Mouse (Mus musculus) brain, adult 2 months (tissue): ENCODE results near the gene Card11.

Experiments used
- DNase-seq: peaks from one replicate; pipeline ENCODE4 v3.0.0; 2011; ENCODE audit warnings: low read depth, low spot score

Gene Card11

DNA sequence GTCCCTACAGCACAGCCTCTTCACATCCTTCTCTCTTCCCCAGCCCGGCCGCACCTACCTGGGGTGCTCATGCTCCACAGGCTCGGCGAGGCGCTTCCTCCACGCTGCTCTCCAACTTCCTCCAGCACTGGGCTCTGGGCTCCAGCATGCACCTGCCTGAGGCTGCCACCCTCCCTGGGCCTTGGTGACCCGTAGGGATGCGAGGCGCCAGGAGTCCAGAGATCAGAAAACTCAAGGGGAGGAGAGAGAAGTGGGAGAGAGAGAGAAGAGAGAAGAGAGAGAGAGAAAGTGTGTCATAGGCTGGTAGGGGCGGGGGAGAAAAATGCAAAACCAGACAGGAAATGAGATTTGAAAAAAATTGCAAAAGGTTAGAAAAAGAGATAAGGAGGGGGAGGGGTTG is at the start of gene Card11:
Card11 (minus strand) TSS at position 234 of the 400 bp plus-strand sequence.
- DNase-seq: no peak

DNA sequence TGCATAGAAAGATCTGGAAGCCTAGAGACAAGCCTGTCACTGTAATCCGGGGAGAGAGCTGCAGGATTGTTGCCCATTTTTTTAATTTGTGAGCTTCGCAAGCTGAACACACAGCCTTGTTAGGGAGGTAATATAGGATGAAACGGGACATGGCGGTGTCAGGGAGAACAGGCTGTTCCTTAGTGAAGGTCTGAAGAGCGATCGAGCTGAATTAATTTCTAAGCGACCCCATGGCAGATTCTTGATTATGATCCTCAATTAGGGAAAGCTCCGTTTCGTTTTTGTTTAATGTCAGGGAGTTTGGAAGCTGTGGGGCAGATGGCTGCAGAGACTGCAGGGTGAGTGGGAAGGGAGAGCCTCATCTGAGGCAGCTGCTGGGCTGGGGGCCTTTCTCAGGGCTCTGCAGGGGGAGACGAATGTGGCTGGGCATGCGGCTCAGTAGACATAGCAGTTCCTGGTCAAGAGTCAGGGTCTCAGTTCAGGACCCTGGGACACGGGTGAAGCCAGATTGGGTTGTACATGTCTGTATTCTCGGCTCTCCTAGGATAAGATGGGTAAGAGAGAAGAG is 47.4 kb upstream of the Card11 start:
- DNase-seq: no peak

DNA sequence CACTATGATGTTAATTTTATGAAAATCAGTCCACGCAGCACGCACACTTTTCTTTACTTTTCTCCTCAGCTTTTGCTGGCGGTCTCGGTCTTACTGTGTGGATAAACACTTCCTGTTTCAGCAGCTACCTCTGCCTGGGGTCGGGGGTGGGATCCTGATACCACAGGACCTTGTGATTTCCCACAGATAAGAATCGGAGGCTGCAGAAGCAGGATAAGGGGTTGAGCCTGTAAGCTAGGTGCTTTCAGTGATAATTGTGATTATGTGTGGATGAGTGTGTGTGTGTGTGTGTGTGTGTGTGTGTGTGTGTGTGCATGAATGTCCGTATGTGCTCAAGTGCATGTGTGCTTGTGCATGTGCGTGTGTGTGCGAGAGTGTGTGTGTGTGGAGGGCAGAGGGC is 44.6 kb upstream of the Card11 start:
- DNase-seq: no peak

DNA sequence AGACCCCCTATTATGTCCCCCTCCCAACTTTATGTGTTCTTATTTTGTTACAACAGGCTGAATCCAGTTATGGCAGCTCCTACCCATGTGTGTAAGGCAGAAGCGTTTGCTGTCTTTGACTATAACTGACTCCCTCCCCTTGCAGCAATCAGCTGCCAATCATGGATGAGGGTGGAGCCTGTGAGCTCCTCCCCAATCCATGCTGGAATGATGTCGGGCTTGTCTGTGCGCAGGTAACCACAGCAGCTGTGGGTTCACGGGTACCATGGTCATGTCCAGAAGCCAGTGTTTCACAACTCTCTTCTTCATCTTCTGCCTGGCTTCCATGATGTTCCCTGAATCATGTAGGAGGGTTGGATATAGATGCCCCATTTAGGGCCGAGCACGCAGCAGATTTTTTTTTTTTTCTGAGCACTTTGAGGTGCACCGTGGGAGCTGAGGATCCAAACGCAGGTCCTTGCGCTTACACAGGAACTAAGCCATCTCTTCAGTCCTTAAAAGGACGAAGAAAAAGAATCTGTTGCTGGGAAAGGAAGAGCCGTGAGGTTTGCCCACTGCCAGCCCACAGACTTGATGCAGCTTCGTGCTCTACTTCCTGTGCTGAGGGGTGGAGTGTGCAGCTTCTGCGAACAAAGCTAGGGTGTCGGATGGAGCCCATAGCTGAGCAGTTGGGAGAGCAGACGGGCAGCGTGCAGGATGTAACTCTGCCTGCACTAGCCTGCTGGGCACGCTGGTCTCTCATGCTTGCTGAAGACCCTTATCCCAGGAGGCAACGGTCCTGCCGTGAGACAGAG is 43.5 kb upstream of the Card11 start:
- peak; percentile 71 for DNase-seq

DNA sequence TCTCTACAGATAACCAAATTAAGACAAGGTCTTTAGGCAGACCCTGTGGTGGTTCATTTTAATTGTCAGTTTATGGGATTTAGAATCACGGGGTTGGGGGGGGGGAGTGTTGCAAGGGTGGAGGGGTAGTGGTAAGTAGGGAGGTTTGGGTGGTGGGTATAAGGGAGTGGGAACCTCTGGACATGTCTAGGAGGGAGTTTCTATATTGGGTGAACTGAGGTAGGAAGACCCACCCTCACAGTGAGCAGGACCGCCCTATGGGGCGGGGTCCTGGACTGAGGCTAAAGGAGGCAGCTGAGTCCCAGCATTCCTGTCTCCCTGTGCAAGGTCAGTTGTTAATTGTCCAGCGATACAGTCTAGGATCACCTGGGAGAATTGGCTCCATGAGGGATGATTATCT is 42.0 kb upstream of the Card11 start:
- no peak for DNase-seq

DNA sequence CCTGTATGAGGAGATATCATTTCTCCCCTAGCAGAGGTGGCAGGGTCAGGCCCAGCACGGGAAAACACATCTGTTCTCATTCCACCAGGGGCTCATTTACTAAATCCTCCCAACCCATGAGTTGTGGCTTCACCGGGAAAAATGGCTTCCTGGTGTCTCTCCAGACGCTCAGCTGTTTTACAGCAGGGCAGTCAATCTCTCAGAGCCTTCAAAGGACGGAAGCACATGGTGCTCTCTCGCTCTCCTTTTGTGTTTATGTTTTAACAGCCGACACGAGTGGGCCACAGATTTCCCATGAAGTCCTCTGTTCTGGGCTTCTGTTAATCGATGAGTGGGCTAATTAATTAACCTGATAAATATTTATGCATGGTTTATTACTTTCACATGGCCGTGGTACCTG is 40.5 kb upstream of the Card11 start:
- DNase-seq: no peak

DNA sequence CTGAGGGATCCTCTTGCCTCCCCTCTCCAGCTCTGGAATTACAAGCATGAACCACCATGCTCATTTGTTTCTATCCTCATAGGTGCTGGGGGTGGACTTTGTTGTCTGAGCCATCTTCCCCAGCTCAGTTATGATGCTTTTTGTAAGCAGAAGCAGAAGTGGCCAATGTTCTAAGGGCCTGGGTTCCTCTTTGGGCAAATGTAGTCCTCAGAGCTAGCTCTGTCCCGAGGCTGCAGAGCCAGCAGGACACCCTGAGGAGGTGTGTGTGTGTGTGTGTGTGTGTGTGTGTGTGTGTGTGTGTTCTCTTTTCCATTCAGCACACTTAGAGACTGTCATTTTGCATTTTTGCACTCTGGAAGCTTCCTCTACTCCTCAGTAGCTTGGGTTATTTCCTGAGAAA is 38.0 kb upstream of the Card11 start:
- peak; percentile 11 for DNase-seq

DNA sequence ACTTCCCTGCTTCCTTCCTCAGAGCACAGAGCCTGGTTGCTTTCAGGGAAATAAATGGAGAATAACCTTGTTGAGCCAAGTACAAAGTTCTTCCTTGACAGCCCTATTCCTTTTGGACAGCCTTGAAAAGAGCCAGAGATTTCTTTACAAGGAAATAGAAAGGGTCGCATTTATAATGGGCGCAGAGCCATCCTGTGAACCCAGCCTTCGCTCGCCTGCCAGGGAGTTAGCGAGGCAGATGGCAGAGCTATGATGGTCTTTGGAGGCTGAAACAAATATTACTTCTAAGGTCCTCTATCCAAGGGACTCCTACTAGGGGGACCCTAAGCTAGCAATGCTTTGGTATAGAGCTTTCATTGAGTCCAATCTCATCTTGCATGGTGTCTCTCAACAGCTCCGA is 35.0 kb upstream of the Card11 start:
- no peak for DNase-seq

DNA sequence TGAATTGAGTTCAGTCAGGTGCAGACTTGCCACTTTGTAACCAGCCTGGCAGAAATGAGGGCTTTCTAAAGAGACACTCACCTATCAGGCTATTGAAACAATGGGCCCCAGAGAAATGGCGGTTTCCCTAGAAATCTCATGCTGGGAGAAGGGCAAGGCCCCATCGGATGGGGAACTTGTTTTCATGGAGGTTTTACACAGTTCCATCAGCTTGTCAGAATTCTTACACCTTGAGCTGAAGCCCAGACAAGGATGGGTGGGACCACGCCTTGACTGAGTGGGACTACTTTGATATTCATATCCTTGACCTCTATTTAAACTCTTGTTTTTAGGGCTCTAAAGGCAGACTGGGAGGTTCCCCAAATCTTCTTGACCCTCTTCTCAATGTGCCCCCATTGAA is 33.9 kb upstream of the Card11 start:
- DNase-seq: no peak

DNA sequence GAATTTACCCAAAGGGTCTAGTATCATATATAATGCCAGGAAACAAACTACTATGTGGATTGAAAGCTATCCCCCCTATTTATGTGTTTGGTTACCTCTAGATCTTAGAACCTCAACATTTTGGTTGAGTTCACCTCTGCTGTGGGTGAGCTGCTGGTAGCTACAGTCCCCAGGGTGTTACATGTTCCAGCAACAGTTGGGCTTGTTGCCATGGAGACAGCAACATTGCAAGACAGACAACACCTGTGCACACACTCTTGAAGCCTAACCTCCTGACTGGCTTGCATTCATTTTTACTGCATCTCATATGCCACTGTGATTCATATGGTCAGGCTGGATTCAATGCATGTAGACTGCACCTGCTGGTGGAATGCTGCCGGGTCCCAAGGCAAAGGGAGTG is 32.6 kb upstream of the Card11 start:
- peak; percentile 27 for DNase-seq

DNA sequence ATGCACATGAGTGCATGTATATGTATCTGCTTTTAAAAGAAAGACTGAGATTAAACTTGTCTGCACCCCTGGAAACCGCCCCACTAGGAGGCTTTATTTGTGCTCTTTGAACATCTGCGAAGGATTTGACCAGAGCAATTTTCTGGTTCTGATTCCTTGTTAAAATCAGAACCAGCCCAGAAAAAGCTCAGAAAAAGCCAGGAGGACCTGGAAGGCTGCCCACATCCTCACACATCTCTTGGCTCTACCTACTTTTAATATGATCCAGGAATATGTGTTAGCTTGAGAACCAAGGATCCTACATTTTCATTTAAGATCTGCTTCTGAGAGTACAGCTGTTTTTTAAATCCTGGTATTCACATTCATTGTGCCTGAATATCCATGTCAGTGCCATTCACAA is 29.0 kb upstream of the Card11 start:
- peak; percentile 56 for DNase-seq

DNA sequence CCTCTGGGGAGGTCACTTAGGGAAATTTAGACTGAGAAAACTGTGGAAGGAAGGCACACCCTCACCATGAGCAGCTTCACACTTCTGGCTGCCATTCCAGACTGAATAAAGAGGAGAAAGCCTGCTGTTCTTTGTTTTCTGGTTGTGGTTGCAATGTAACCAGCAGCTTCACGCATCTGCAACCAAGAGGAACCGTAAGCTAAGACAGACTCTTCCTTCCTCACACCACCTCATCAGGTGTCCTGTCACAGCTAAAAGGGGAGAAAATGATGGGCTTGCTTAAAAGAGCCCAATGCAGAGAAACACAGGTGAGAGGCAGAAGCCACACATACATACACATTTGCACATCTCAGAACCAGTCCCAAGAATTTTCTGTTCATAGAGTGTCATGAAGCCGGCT is 25.3 kb upstream of the Card11 start:
- DNase-seq: no peak

DNA sequence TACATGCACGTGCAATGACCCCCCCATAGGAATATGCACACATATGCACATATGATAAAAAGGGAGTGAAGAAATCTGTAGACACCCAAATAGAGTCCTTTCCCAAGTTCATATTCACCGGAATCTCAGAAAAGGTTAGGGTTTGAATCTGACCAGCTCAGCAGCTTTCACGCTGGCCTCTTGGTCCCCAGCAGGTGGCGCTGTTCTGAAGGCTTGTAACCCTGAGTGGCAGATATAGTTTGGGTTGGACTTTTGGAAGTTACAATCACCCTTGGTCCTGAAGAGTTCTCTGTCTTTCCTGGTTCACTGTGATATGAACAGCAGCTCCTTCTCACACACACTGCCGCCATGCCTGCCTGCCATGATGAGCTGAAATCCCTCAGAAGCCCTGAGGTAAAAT is 24.1 kb upstream of the Card11 start:
- DNase-seq: peak; percentile 26

DNA sequence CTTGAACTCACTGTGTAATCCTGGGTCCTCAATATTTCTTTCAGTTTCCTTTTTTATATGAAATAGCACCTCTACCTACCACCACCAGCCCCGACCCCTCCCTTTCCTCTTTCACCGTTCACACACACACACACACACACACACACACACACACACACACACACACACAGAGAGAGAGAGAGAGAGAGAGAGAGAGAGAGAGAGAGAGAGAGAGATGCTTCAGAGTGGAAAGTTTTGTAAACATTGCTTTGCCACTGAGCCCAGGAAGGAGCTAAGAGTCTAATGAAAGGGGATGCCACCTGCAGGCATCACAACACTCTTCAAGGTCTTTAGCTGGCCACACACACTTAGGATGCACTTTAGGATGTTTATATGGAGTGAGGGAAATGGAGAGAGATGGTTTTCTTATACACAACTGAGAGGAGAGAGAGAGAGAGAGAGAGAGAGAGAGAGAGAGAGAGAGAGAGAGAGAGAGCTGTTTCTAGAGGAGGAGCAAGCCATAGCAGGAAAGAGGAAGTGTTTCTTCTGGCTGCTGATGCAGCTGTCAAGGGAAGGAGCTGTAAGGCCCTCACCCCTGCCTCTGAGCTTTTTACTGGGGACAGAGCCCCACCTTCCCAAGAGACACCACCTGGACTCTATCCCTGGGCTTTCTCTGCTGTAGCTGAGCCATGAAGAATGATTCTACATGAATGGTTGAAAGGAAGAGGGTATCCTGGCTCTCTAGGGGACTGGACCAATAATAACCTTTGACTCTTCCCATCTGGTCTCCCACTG is 17.7 kb upstream of the Card11 start:
- DNase-seq: peak; percentile 18

DNA sequence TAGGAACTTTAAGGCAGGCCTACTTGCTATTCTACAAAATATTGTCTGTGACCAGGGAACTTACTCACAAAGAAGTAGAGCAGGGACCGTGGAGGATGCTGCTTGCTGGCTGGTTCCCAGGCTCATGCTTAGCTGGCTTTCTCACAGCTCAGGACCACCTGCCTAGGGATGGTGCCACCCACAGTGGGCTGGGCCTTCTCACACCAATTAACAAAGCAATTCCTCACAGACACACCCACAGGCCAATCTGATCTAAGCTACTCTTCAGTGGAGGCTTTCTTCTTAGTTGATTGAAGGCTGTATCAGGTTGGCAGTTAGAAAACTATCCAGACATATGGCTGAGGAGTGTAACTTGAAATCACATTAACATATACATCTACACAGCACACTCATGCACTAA is 15.7 kb upstream of the Card11 start:
- no peak for DNase-seq

DNA sequence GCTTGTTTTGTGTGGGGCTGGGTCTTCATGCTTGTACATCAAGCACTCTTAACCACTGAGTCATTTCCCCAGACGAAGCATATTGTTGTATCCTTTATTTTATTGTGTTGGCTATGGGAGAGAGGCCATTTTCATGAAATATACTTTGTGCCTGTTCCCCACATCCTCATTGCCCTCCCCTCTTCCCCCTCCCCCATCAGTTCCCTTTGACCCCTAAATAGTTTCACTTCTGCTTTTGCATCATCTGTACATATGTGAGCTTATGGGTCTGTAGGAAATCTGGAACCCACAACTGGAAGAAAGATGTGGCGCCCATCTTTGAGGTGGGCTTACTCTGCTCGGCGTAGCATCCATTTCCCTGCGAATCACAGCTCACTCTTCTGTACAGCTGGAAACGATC is 13.8 kb upstream of the Card11 start:
- DNase-seq: no peak

DNA sequence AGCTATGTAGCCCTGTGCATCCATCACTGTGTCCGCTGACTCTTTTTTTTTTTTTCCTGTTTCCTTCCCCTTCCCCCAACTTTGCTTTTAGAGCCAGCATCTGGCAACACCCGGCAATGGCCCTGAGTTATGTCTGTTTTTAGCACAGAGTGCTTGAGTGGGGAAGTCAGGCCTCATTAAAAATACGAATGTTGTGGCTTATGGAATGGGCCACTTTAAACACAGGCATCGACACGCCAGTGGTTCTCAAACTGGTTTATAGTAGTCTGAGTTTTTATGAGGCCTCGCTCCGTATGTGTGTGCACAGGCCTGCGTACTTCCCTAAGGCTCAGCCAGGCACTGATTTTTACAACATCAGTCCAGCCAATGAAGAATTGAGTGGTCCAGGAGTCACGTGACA is 13.1 kb upstream of the Card11 start:
- peak; percentile 27 for DNase-seq

DNA sequence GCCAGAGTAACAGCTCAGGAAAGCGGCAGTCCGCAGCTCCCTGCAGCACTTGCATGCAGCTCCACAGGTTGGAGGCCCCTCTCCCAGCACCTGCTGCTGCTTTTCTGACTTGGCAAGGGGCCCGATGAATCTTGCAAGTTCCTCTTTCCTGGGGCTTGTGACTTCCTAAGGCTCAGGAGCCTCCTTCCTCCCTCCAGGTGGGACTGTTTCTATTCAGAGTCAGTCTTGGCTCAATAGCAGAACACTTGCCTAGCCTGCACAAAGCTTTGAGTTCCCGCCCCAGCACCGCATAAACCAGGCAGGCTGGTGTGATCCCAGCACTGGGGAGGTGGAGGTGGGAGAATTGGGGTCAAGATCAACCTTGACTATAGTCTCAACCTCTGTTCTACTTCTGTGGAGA is 5.1 kb upstream of the Card11 start:
- no peak for DNase-seq

DNA sequence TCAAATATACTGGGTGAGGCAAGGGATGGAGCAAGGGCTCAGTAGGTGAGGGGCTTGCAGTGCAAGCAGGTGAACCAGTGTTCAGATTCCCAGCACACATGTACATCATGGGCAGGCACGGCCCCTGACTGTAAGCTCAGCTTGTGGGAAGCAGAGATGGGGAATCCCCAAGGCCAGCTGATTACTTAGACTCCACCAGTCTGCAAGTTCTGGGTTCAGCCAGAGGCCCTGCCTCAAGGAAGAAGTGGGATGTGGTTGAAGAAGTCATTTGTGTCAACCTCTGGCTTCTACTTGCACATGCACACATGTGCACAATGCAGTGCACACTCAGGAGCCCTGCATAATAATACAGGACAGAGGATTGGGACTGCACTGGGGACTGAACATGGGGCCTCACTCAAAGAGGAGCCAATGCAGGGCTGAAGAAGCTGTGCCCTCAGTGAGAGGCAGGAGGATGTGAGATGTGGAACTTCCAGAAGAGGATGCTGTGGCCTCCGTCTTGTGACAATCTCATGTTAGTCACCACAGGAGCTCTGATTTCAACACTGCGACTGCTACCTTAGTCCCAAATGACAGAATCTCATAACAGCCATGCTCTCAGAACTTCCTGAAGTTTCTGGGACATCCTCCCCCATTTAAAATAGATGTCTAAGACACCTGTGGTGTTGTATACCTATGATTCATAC is 3.8 kb upstream of the Card11 start:
- peak; percentile 17 for DNase-seq

DNA sequence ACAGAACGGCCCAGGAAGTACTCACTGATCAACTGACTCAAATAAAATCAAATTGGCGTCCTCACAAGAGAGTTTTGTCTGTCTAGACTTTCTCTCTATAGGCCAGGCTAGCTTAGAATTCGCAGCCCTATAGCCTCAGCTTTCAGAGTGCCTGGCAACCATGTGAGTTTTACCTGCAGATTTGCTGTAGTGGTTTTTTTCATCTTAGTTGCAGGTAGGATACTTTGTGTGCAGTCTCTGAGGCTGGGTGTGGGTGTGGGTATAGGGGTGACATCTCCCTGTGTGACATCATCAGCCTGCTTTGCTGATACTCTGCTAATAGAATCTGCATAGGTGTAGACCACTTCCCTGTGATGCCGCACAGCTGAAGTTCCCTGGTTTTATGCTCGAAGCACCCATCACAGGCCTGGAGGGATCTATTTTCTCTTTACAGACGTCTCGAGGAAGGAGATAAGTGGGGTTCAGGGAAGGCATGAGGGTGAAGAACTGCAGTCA is 1.2 kb downstream of the Card11 start:
- DNase-seq: no peak

DNA sequence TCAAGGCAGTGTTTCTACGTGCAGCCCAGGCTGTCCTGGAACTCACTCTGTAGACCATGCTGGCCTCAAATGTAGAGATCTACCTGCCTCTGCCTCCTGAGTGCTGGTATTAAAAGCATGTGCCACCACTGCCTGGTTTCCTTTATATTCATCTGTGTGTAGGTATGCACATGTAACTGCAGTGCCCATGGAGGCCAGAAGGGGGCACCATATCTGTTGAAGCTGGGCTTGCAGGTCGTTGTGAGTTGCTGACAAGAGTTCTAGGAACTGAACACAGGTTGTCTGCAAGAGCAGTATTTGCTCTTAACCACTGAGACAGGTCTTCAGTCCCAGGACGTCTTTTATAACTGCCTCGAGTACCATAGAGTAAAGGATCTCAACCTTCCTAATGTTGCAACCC is 2.6 kb downstream of the Card11 start:
- no peak for DNase-seq
